Mouse (Mus musculus): ENCODE measurements around the gene Ntrk2.

GRCm38 (mm10) chr13:59176021-59176420, 369.7 kb downstream of the Ntrk2 start:
- TF ChIP-seq POLR2A (IDR thresholded peaks at IDR 0.05; ENCODE audit: borderline replicate concordance, extremely low read depth, insufficient read depth, insufficient read length, poor library complexity, severe bottlenecking) = no peak
- no peak for TF ChIP-seq CTCF (IDR thresholded peaks at IDR 0.05; ENCODE audit: borderline replicate concordance, extremely low read depth, insufficient read depth, insufficient read length)
